25 mouse cellular contexts compared by ENCODE assay signal in genomic region chr16:96927408-96927807, GRCm38 (mm10).
DNase-seq lines count a peak whose midpoint lies in the region; ATAC-seq and TF ChIP-seq lines count a peak whose summit lies in the region.
"Had no signal": no experiment of that assay in that cellular context is flagged by ENCODE, and none has a peak within 500 bp of the region (broad histone marks: within the 10 kb centered on the region; RNA-seq: fewer than 3 reads in every experiment).

No protein-coding gene starts in this region.

- 0 out of 2 replicates have a peak, but pooled peaks have one; percentile 8 for ATAC-seq in forebrain, embryonic 16.5 days
- ATAC-seq in forebrain, embryonic 11.5 days (replicated peaks; ENCODE audit: low FRiP score), result no peak
- peak; percentile 71 for ATAC-seq in midbrain, embryonic 13.5 days
- ATAC-seq in hindbrain, embryonic 15.5 days (ENCODE audit: low FRiP score, low read depth), result peak; percentile 47; the same call in 1 of the 2 replicates
- ATAC-seq in midbrain, embryonic 16.5 days, result peak; percentile 47; the same call in 1 of the 2 replicates
- ATAC-seq in lung, postnatal 0 days, result no peak
- ATAC-seq: intestine, embryonic 16.5 days; Patski had no signal

- TF ChIP-seq EP300 in lung, postnatal 0 days (IDR thresholded peaks at IDR 0.05), result no peak

- H3K9me3 ChIP-seq in forebrain, embryonic 16.5 days (ENCODE audit: control insufficient read depth, low read length), result no peaks in the 10 kb centered on the region
- H3K9me3 ChIP-seq in forebrain, embryonic 11.5 days (ENCODE audit: control insufficient read depth, low read length), result no peaks in the 10 kb centered on the region
- H3K9me3 ChIP-seq in midbrain, embryonic 13.5 days, result no peaks in the 10 kb centered on the region
- no peaks in the 10 kb centered on the region for H3K9me3 ChIP-seq in midbrain, embryonic 10.5 days (replicated peaks)
- H3K9me3 ChIP-seq in hindbrain, embryonic 15.5 days, result no peaks in the 10 kb centered on the region
- no peaks in the 10 kb centered on the region for H3K9me3 ChIP-seq in midbrain, embryonic 16.5 days (replicated peaks; ENCODE audit: control insufficient read depth, low read length, poor library complexity, severe bottlenecking)
- H3K9me3 ChIP-seq in lung, postnatal 0 days (ENCODE audit: low read length), result no peaks in the 10 kb centered on the region
- H3K9me3 ChIP-seq: heart, embryonic 12.5 days; limb, embryonic 10.5 days; limb, embryonic 15.5 days; liver, embryonic 13.5 days; neural tube, embryonic 12.5 days had no signal

- H3K27ac ChIP-seq in forebrain, embryonic 16.5 days (ENCODE audit: low read length), result peak overlapping the region; percentile 63
- no peak overlapping the region for H3K27ac ChIP-seq in forebrain, embryonic 11.5 days (ENCODE audit: low read depth, low read length)
- peak overlapping the region; percentile 74 for H3K27ac ChIP-seq in midbrain, embryonic 13.5 days
- no peak overlapping the region for H3K27ac ChIP-seq in midbrain, embryonic 10.5 days (replicated peaks)
- H3K27ac ChIP-seq in hindbrain, embryonic 15.5 days (replicated peaks), result peak overlapping the region; percentile 66
- H3K27ac ChIP-seq in midbrain, embryonic 16.5 days (ENCODE audit: low read length), result peak overlapping the region; percentile 86
- no peak overlapping the region for H3K27ac ChIP-seq in lung, postnatal 0 days (ENCODE audit: low read length)
- H3K27ac ChIP-seq: gastrocnemius, adult 2 months; heart, adult 2 months; kidney, postnatal 0 days; limb, embryonic 10.5 days; liver, embryonic 13.5 days; neural tube, embryonic 12.5 days had no signal

- peaks cover 9% of the 10 kb centered on the region for H3K4me1 ChIP-seq in forebrain, embryonic 16.5 days (replicated peaks; ENCODE audit: control insufficient read depth, insufficient read depth, low read length)
- H3K4me1 ChIP-seq in forebrain, embryonic 11.5 days (replicated peaks; ENCODE audit: control insufficient read depth, insufficient read depth, low read length), result no peaks in the 10 kb centered on the region
- peaks cover 10% of the 10 kb centered on the region for H3K4me1 ChIP-seq in midbrain, embryonic 13.5 days (replicated peaks)
- peaks cover 5% of the 10 kb centered on the region; the same call in 1 of the 2 replicates for H3K4me1 ChIP-seq in midbrain, embryonic 10.5 days
- peaks cover 15% of the 10 kb centered on the region for H3K4me1 ChIP-seq in hindbrain, embryonic 15.5 days (replicated peaks)
- peaks cover 9% of the 10 kb centered on the region for H3K4me1 ChIP-seq in midbrain, embryonic 16.5 days (ENCODE audit: control insufficient read depth, insufficient read depth, low read length)
- H3K4me1 ChIP-seq in lung, postnatal 0 days (ENCODE audit: insufficient read depth, low read depth, low read length), result no peaks in the 10 kb centered on the region
- H3K4me1 ChIP-seq: limb, embryonic 10.5 days; limb, embryonic 15.5 days; liver, embryonic 13.5 days; neural tube, embryonic 12.5 days had no signal

- no peak overlapping the region for H3K4me3 ChIP-seq in forebrain, embryonic 16.5 days (replicated peaks; ENCODE audit: low read length)
- no peak overlapping the region for H3K4me3 ChIP-seq in forebrain, embryonic 11.5 days (ENCODE audit: low read depth, low read length)
- no peak overlapping the region for H3K4me3 ChIP-seq in midbrain, embryonic 13.5 days (replicated peaks)
- no peak overlapping the region for H3K4me3 ChIP-seq in midbrain, embryonic 10.5 days
- H3K4me3 ChIP-seq in hindbrain, embryonic 15.5 days, result no peak overlapping the region
- no peak overlapping the region for H3K4me3 ChIP-seq in midbrain, embryonic 16.5 days (ENCODE audit: low read depth, low read length)
- no peak overlapping the region for H3K4me3 ChIP-seq in lung, postnatal 0 days (ENCODE audit: low read depth, low read length)
- H3K4me3 ChIP-seq: gastrocnemius, adult 2 months; heart, adult 2 months; heart, embryonic 12.5 days; limb, embryonic 10.5 days; limb, embryonic 15.5 days; liver, embryonic 13.5 days; neural tube, embryonic 12.5 days had no signal

- H3K4me2 ChIP-seq in forebrain, embryonic 16.5 days (ENCODE audit: low read length), result no peak overlapping the region
- no peak overlapping the region for H3K4me2 ChIP-seq in forebrain, embryonic 11.5 days (ENCODE audit: low read depth, low read length, severe bottlenecking)
- no peak overlapping the region; the same call in 1 of the 2 replicates for H3K4me2 ChIP-seq in midbrain, embryonic 13.5 days (replicated peaks)
- no peak overlapping the region for H3K4me2 ChIP-seq in hindbrain, embryonic 15.5 days
- no peak overlapping the region for H3K4me2 ChIP-seq in midbrain, embryonic 16.5 days (ENCODE audit: low read length)
- no peak overlapping the region for H3K4me2 ChIP-seq in lung, postnatal 0 days (replicated peaks; ENCODE audit: low read depth, low read length)
- H3K4me2 ChIP-seq: heart, embryonic 12.5 days; limb, embryonic 15.5 days; liver, embryonic 13.5 days; neural tube, embryonic 12.5 days had no signal

- H3K27me3 ChIP-seq in forebrain, embryonic 16.5 days (replicated peaks; ENCODE audit: control insufficient read depth, insufficient read depth, low read length), result no peaks in the 10 kb centered on the region
- no peaks in the 10 kb centered on the region for H3K27me3 ChIP-seq in forebrain, embryonic 11.5 days (ENCODE audit: control insufficient read depth, insufficient read depth, low read length)
- H3K27me3 ChIP-seq in midbrain, embryonic 13.5 days, result no peaks in the 10 kb centered on the region
- H3K27me3 ChIP-seq in midbrain, embryonic 10.5 days (ENCODE audit: low read depth, poor library complexity, severe bottlenecking), result no peaks in the 10 kb centered on the region
- no peaks in the 10 kb centered on the region for H3K27me3 ChIP-seq in hindbrain, embryonic 15.5 days
- H3K27me3 ChIP-seq in midbrain, embryonic 16.5 days (ENCODE audit: control insufficient read depth, insufficient read depth, low read depth, low read length), result no peaks in the 10 kb centered on the region
- H3K27me3 ChIP-seq in lung, postnatal 0 days (replicated peaks; ENCODE audit: insufficient read depth, low read length), result no peaks in the 10 kb centered on the region
- H3K27me3 ChIP-seq: heart, embryonic 12.5 days; limb, embryonic 15.5 days; liver, embryonic 13.5 days; neural tube, embryonic 12.5 days; Patski had no signal

- no peaks in the 10 kb centered on the region for H3K36me3 ChIP-seq in forebrain, embryonic 16.5 days (ENCODE audit: control insufficient read depth, insufficient read depth)
- no peaks in the 10 kb centered on the region for H3K36me3 ChIP-seq in forebrain, embryonic 11.5 days (ENCODE audit: control insufficient read depth, insufficient read depth, low read length)
- H3K36me3 ChIP-seq in midbrain, embryonic 13.5 days, result no peaks in the 10 kb centered on the region
- H3K36me3 ChIP-seq in midbrain, embryonic 10.5 days, result no peaks in the 10 kb centered on the region
- no peaks in the 10 kb centered on the region for H3K36me3 ChIP-seq in hindbrain, embryonic 15.5 days
- no peaks in the 10 kb centered on the region for H3K36me3 ChIP-seq in midbrain, embryonic 16.5 days (ENCODE audit: control insufficient read depth, insufficient read depth, low read length)
- no peaks in the 10 kb centered on the region for H3K36me3 ChIP-seq in lung, postnatal 0 days (ENCODE audit: insufficient read depth, low read length)
- H3K36me3 ChIP-seq: heart, embryonic 12.5 days; limb, embryonic 10.5 days; limb, embryonic 15.5 days; liver, embryonic 13.5 days; neural tube, embryonic 12.5 days had no signal

- no peak for DNase-seq in forebrain, embryonic 11.5 days (ENCODE audit: low spot score)
- DNase-seq in midbrain, embryonic 10.5 days (ENCODE audit: low spot score), result no peak
- DNase-seq in lung, postnatal 0 days (ENCODE audit: low spot score), result no peak
- DNase-seq: adrenal gland, postnatal 10 days; cerebellum, adult 8-10 months; gastrocnemius, adult 2 months; gastrocnemius, postnatal 36 days; heart, adult 2 months; kidney, adult 8-10 months; kidney, postnatal 4 days; layer of hippocampus, adult 9-11 months; liver, embryonic 13.5 days; lung, adult 2 months; lung, postnatal 14 days had no signal

- H3K9ac ChIP-seq in forebrain, embryonic 16.5 days (replicated peaks; ENCODE audit: low read depth, low read length), result no peak overlapping the region
- no peak overlapping the region for H3K9ac ChIP-seq in forebrain, embryonic 11.5 days (ENCODE audit: low read length)
- no peak overlapping the region for H3K9ac ChIP-seq in midbrain, embryonic 13.5 days (replicated peaks)
- H3K9ac ChIP-seq in hindbrain, embryonic 15.5 days, result no peak overlapping the region
- H3K9ac ChIP-seq in midbrain, embryonic 16.5 days (ENCODE audit: low read depth, low read length), result no peak overlapping the region
- H3K9ac ChIP-seq in lung, postnatal 0 days (replicated peaks; ENCODE audit: low read depth), result no peak overlapping the region
- H3K9ac ChIP-seq: heart, embryonic 12.5 days; limb, embryonic 15.5 days; liver, embryonic 13.5 days; neural tube, embryonic 12.5 days had no signal

- TF ChIP-seq CTCF in lung, postnatal 0 days (IDR thresholded peaks at IDR 0.05), result no peak

Comparison
In these comparisons a context has a peak if more than half of its experiments do, and no peak if none do; other contexts are left out.
1. ATAC-seq: peak in forebrain, embryonic 16.5 days (single experiment), midbrain, embryonic 13.5 days (single experiment), hindbrain, embryonic 15.5 days (single experiment) and midbrain, embryonic 16.5 days (single experiment); none in forebrain, embryonic 11.5 days (single experiment) and lung, postnatal 0 days (single experiment).
2. H3K27ac ChIP-seq: peak in forebrain, embryonic 16.5 days (single experiment), midbrain, embryonic 13.5 days (single experiment), hindbrain, embryonic 15.5 days (single experiment) and midbrain, embryonic 16.5 days (single experiment); none in forebrain, embryonic 11.5 days (single experiment), midbrain, embryonic 10.5 days (single experiment) and lung, postnatal 0 days (single experiment).